Mouse (Mus musculus): ENCODE data around the gene 2310022B05Rik. TPM values are rescaled to one million over a fixed set of nuclear protein-coding genes. Genes with fewer than 3 reads are reported as not detected.

The 2310022B05Rik gene
- polyA plus RNA-seq, 1 experiment from 2014 or later, result 49.1 TPM

- no peak for ATAC-seq (ENCODE audit: insufficient number of reproducible peaks, low FRiP score)
- peak overlapping the region; percentile 79 for H3K4me2 ChIP-seq
- 15% methylated on average over 9 of the region's 9 CpGs for WGBS
- H3K9me3 ChIP-seq (replicated peaks), result no peaks in the 10 kb centered on the region
- no peaks in the 10 kb centered on the region for H3K27me3 ChIP-seq (replicated peaks)
- peak overlapping the region; percentile 96 for H3K4me3 ChIP-seq
- H3K27ac ChIP-seq (ENCODE audit: poor library complexity, severe bottlenecking), result peak overlapping the region; percentile 92
- H3K4me1 ChIP-seq (replicated peaks), result peaks cover 48% of the 10 kb centered on the region
- H3K36me3 ChIP-seq, result peaks cover 1% of the 10 kb centered on the region; the same call in 1 of the 2 replicates
- peak overlapping the region; percentile 98 for H3K9ac ChIP-seq
Measured at GRCm38 (mm10) chr8:124661781-124662180, 1.4 kb downstream of the 2310022B05Rik start.

GRCm38 (mm10) chr8:124658415-124658814, 4.8 kb downstream of the 2310022B05Rik start:
- H3K9ac ChIP-seq, result no peak overlapping the region
- peak; percentile 65 for ATAC-seq (ENCODE audit: insufficient number of reproducible peaks, low FRiP score)
- H3K36me3 ChIP-seq, result peaks cover 11% of the 10 kb centered on the region
- H3K4me3 ChIP-seq, result no peak overlapping the region
- H3K4me2 ChIP-seq, result peak overlapping the region; percentile 55
- 9% methylated on average over 2 of the region's 2 CpGs for WGBS
- peaks cover 79% of the 10 kb centered on the region for H3K4me1 ChIP-seq (replicated peaks)
- H3K27ac ChIP-seq (ENCODE audit: poor library complexity, severe bottlenecking), result peak overlapping the region; percentile 95
- H3K27me3 ChIP-seq (replicated peaks), result no peaks in the 10 kb centered on the region
- H3K9me3 ChIP-seq (replicated peaks), result no peaks in the 10 kb centered on the region

GRCm38 (mm10) chr8:124657961-124658360, 5.2 kb downstream of the 2310022B05Rik start:
- Histone ChIP-seq H3K4me1 (replicated peaks) (peaks cover 83% of the 10 kb centered on the region), H3K36me3 (peaks cover 11% of the 10 kb centered on the region), H3K4me3 (no peak overlapping the region), H3K9me3 (replicated peaks) (no peaks in the 10 kb centered on the region), H3K27me3 (replicated peaks) (no peaks in the 10 kb centered on the region), H3K27ac (ENCODE audit: poor library complexity, severe bottlenecking) (peak overlapping the region; percentile 95), H3K9ac (no peak overlapping the region; the same call in 1 of the 2 replicates), H3K4me2 (peak overlapping the region; percentile 55)
- 38% methylated on average over 7 of the region's 7 CpGs for WGBS
- peak; percentile 40; the same call in 1 of the 2 replicates for ATAC-seq (ENCODE audit: insufficient number of reproducible peaks, low FRiP score)

GRCm38 (mm10) chr8:124653568-124654475, 9.3 kb downstream of the 2310022B05Rik start:
- Histone ChIP-seq H3K4me2 (peak overlapping the region; percentile 47), H3K27ac (ENCODE audit: poor library complexity, severe bottlenecking) (peak overlapping the region; percentile 94), H3K27me3 (replicated peaks) (no peaks in the 10 kb centered on the region), H3K9me3 (replicated peaks) (no peaks in the 10 kb centered on the region), H3K4me1 (replicated peaks) (peaks cover 96% of the 10 kb centered on the region), H3K4me3 (no peak overlapping the region), H3K36me3 (peaks cover 30% of the 10 kb centered on the region), H3K9ac (peak overlapping the region; percentile 47)
- 35% methylated on average over 28 of the region's 28 CpGs for WGBS
- no peak for ATAC-seq (ENCODE audit: insufficient number of reproducible peaks, low FRiP score)

- no peaks in the 10 kb centered on the region for H3K9me3 ChIP-seq (replicated peaks)
- WGBS, result 19% methylated on average over 4 of the region's 4 CpGs
- peaks cover 33% of the 10 kb centered on the region for H3K36me3 ChIP-seq
- no peak overlapping the region for H3K9ac ChIP-seq
- H3K4me2 ChIP-seq, result peak overlapping the region; percentile 47
- H3K4me3 ChIP-seq, result no peak overlapping the region
- H3K27me3 ChIP-seq (replicated peaks), result no peaks in the 10 kb centered on the region
- ATAC-seq (ENCODE audit: insufficient number of reproducible peaks, low FRiP score), result peak; percentile 64
- H3K27ac ChIP-seq (ENCODE audit: poor library complexity, severe bottlenecking), result peak overlapping the region; percentile 94
- H3K4me1 ChIP-seq (replicated peaks), result peaks cover 96% of the 10 kb centered on the region
Measured at GRCm38 (mm10) chr8:124652546-124652945, 10.6 kb downstream of the 2310022B05Rik start.

GRCm38 (mm10) chr8:124651776-124652175, 11.4 kb downstream of the 2310022B05Rik start:
- 83% methylated on average over 20 of the region's 20 CpGs for WGBS
- no peak for ATAC-seq (ENCODE audit: insufficient number of reproducible peaks, low FRiP score)
- Histone ChIP-seq H3K4me2 (no peak overlapping the region), H3K36me3 (peaks cover 33% of the 10 kb centered on the region), H3K4me1 (replicated peaks) (peaks cover 91% of the 10 kb centered on the region), H3K9ac (no peak overlapping the region), H3K4me3 (no peak overlapping the region), H3K27ac (ENCODE audit: poor library complexity, severe bottlenecking) (peak overlapping the region; percentile 94), H3K27me3 (replicated peaks) (no peaks in the 10 kb centered on the region), H3K9me3 (replicated peaks) (no peaks in the 10 kb centered on the region)

- Histone ChIP-seq H3K27ac (ENCODE audit: poor library complexity, severe bottlenecking) (peak overlapping the region; percentile 61), H3K9me3 (replicated peaks) (no peaks in the 10 kb centered on the region; the same call in 1 of the 2 replicates), H3K4me2 (no peak overlapping the region), H3K4me3 (no peak overlapping the region), H3K9ac (peak overlapping the region; percentile 49; the same call in 1 of the 2 replicates), H3K27me3 (replicated peaks) (no peaks in the 10 kb centered on the region), H3K36me3 (peaks cover 32% of the 10 kb centered on the region), H3K4me1 (replicated peaks) (peaks cover 89% of the 10 kb centered on the region)
- no peak for ATAC-seq (ENCODE audit: insufficient number of reproducible peaks, low FRiP score)
Measured at GRCm38 (mm10) chr8:124648311-124648710, 14.9 kb downstream of the 2310022B05Rik start.

GRCm38 (mm10) chr8:124643540-124644339, 19.4 kb downstream of the 2310022B05Rik start:
- WGBS, result 26% methylated on average over 18 of the region's 18 CpGs
- Histone ChIP-seq H3K4me1 (replicated peaks) (peaks cover 67% of the 10 kb centered on the region), H3K9me3 (replicated peaks) (no peaks in the 10 kb centered on the region; the same call in 1 of the 2 replicates), H3K4me2 (peak overlapping the region; percentile 55), H3K27me3 (replicated peaks) (no peaks in the 10 kb centered on the region), H3K36me3 (peaks cover 40% of the 10 kb centered on the region), H3K9ac (peak overlapping the region; percentile 67), H3K27ac (ENCODE audit: poor library complexity, severe bottlenecking) (peak overlapping the region; percentile 99), H3K4me3 (0 out of 2 replicates have a peak overlapping the region, but pooled peaks have one; percentile 11)
- peak; percentile 85 for ATAC-seq (ENCODE audit: insufficient number of reproducible peaks, low FRiP score)

GRCm38 (mm10) chr8:124641599-124641998, 21.6 kb downstream of the 2310022B05Rik start:
- no peak overlapping the region for H3K9ac ChIP-seq
- H3K4me1 ChIP-seq (replicated peaks), result peaks cover 57% of the 10 kb centered on the region
- no peak overlapping the region for H3K4me2 ChIP-seq
- H3K9me3 ChIP-seq (replicated peaks), result no peaks in the 10 kb centered on the region; the same call in 1 of the 2 replicates
- peaks cover 55% of the 10 kb centered on the region for H3K36me3 ChIP-seq
- H3K27ac ChIP-seq (ENCODE audit: poor library complexity, severe bottlenecking), result 0 out of 2 replicates have a peak overlapping the region, but pooled peaks have one; percentile 99
- no peak overlapping the region for H3K4me3 ChIP-seq
- no peak for ATAC-seq (ENCODE audit: insufficient number of reproducible peaks, low FRiP score)
- WGBS, result 80% methylated on average over 8 of the region's 8 CpGs
- no peaks in the 10 kb centered on the region for H3K27me3 ChIP-seq (replicated peaks)

- Histone ChIP-seq H3K36me3 (peaks cover 55% of the 10 kb centered on the region), H3K27me3 (replicated peaks) (no peaks in the 10 kb centered on the region), H3K4me3 (no peak overlapping the region), H3K4me2 (no peak overlapping the region), H3K4me1 (replicated peaks) (peaks cover 51% of the 10 kb centered on the region), H3K9me3 (replicated peaks) (no peaks in the 10 kb centered on the region), H3K27ac (ENCODE audit: poor library complexity, severe bottlenecking) (no peak overlapping the region), H3K9ac (no peak overlapping the region)
- no peak for ATAC-seq (ENCODE audit: insufficient number of reproducible peaks, low FRiP score)
- 83% methylated on average over 8 of the region's 8 CpGs for WGBS
Measured at GRCm38 (mm10) chr8:124635247-124635502, 28.0 kb downstream of the 2310022B05Rik start.
